Mouse (Mus musculus) c-Kit-negative CD71-positive TER-119-positive erythroid progenitor cells, embryonic 14.5 days (primary cell): ENCODE data around the gene Gm44.
"Not testable (repeated sequence)": the region's sequence is repeated elsewhere in the genome, so short reads cannot be mapped to it uniquely, and the experiment has no call there.

ENCODE experiments used
- DNase-seq: peaks from one replicate; pipeline ENCODE4 v3.0.0-alpha.2; 2013; ENCODE audit warnings: low read depth, low spot score

Gene Gm44

DNA sequence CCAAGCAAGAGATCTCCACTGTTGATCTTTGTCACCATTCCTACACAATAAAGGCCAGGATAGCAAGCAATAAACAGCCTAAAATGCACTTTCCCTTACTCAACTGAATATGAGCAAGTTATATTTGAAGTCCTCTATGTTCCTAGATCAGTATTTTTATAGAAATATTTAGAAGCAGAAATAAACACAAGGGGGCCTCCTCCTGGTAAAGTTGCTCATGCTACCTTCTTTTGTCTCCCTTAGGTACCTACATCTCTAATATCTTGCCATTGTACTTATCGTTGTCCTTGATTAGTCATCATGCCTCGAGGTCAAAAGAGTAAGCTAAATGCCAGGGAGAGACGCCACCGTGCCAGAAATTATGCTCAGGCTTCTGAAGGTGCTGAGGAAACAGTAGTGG, at the start of gene Gm44:
Gene Gm44, plus strand, starts transcription at position 301 of the 400 bp plus-strand sequence.
- DNase-seq: no peak

DNA sequence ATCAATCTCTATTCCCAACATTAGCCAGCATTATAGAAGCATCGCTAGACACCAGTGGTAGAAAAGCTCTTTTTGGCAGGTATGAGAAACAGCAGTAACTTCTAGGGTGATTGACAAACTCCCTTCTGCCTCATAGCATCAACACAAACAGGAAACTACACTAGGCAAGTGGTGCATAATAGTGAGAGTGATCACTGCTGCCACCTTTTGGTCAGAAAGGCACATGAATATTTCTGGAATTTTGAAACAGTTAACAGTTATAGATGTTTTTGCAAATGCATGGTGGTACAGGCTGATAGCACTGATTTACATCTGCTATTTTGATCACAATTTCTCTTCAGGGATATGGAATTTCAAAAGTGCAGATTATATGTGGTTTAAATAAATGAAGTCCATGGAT, 36.0 kb downstream of the Gm44 start:
- DNase-seq: no peak

DNA sequence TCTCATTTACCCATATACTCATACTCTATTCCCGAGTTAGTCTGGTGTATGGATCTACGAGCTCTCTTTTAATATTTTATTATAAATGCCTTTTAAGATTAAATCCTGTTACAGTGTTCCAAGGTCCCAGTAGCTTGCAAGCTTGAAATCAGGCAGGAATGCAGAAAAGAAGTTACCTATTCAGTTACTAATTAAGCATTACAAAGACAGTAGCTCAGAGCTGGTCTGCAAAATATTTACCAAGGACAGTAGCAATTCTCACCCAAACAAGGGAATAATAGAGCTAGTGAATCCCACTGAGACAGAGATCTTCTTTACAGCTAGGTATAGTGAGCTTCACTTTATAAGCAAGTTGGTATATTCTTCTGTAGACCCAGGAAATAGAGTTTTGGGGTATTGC, 46.3 kb downstream of the Gm44 start:
- not testable (repeated sequence) for DNase-seq
